In the genomic region with DNA sequence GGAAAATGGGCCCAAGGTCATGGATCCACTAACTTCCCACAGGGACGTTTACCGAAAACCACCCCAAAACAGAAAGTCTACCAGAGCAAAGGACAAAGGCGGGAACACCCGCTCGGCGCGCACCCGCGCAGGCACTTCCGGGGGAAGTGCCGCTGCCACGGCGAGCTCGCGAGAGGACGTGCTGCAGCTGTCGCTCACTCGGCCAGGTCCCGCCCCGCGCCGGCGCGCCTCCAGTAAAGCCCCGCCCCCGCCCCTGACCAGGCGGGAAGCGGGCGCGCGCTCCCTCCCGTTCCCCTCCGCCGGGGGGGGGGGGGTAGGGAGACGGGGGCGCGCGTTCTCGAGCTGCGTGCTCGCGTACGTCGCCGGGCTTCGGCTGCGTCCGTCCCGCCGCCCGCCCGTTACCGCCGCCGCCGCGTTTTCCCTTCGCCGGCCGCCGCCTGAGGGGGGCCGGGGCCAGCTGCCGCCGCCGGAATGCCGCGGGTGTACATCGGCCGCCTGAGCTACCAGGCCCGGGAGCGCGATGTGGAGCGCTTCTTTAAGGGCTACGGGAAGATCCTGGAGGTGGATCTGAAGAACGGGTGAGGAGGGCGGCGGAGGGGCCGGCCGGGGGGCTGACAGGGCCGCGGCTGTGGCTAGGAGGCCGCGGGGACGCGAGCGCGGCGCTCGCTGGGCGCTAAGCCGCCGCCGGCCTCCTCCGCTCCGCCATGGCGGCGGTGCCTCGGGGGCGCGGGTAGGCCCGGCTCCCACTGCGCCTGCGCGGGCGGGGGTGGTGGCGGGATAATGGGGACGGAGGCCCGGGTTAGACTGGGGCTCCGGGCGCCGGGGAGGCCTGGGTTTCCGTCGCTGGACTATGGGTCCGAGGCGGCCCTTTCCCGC, we compare ENCODE assay signal across 7 mouse cellular contexts. TPM values are rescaled to one million over a fixed set of nuclear protein-coding genes. Genes with fewer than 3 reads are reported as not detected.
A peak's percentile ranks its signal among the peaks of the same experiment; 100 is the strongest.
DNase-seq lines count a peak whose midpoint lies in the region; ATAC-seq lines count a peak whose summit lies in the region.

Gene Srsf4, plus strand, starts transcription at position 325 of the 876 bp plus-strand sequence.

- peak within 1 kb of the TSS; percentile 88 for H3K4me2 ChIP-seq in intestine, embryonic 16.5 days (ENCODE audit: low read depth, low read length)
- peak within 1 kb of the TSS; percentile 76 for H3K4me2 ChIP-seq in midbrain, embryonic 11.5 days

- 1% methylated on average over 92 of the region's 116 CpGs for WGBS in intestine, embryonic 16.5 days
- under 1% methylated on average over 95 of the region's 116 CpGs for WGBS in midbrain, embryonic 11.5 days

- ATAC-seq in intestine, embryonic 16.5 days, result peak; percentile 95
- peak; percentile 96 for ATAC-seq in midbrain, embryonic 11.5 days (ENCODE audit: low FRiP score)

- peak within 1 kb of the TSS; percentile 100 for H3K27ac ChIP-seq in intestine, embryonic 16.5 days (ENCODE audit: low read length)
- H3K27ac ChIP-seq in midbrain, embryonic 11.5 days (ENCODE audit: low read depth, low read length), result peak within 1 kb of the TSS; percentile 100

- no peaks in the 10 kb centered on the region for H3K36me3 ChIP-seq in intestine, embryonic 16.5 days (ENCODE audit: control insufficient read depth, insufficient read depth, low read length)
- no peaks in the 10 kb centered on the region for H3K36me3 ChIP-seq in midbrain, embryonic 11.5 days (ENCODE audit: control insufficient read depth, insufficient read depth, low read length)

- no peaks in the 10 kb centered on the region for H3K27me3 ChIP-seq in intestine, embryonic 16.5 days (replicated peaks; ENCODE audit: control insufficient read depth, insufficient read depth, low read length)
- H3K27me3 ChIP-seq in midbrain, embryonic 11.5 days (ENCODE audit: control insufficient read depth, insufficient read depth, low read length), result no peaks in the 10 kb centered on the region

- H3K9me3 ChIP-seq in intestine, embryonic 16.5 days (ENCODE audit: control insufficient read depth, low read length), result no peaks in the 10 kb centered on the region
- no peaks in the 10 kb centered on the region for H3K9me3 ChIP-seq in midbrain, embryonic 11.5 days (ENCODE audit: control insufficient read depth, low read length)

- H3K4me3 ChIP-seq in intestine, embryonic 16.5 days (ENCODE audit: low read length), result peak within 1 kb of the TSS; percentile 99
- peak within 1 kb of the TSS; percentile 99 for H3K4me3 ChIP-seq in midbrain, embryonic 11.5 days (ENCODE audit: low read depth, low read length)

- intact Hi-C loops in left cerebral cortex, postnatal 36 days (cut with DNase I), result no loop called here

- peak within 1 kb of the TSS; percentile 100 for H3K9ac ChIP-seq in intestine, embryonic 16.5 days (ENCODE audit: low read depth, low read length)
- H3K9ac ChIP-seq in midbrain, embryonic 11.5 days (ENCODE audit: low read length), result peak within 1 kb of the TSS; percentile 100

- H3K4me1 ChIP-seq in intestine, embryonic 16.5 days (ENCODE audit: control insufficient read depth, insufficient read depth, low read length), result peaks cover 27% of the 10 kb centered on the region
- H3K4me1 ChIP-seq in midbrain, embryonic 11.5 days (ENCODE audit: control insufficient read depth, insufficient read depth, low read length), result peaks cover 23% of the 10 kb centered on the region

- DNase-seq in adrenal gland, adult 2 months, result peak; percentile 97
- DNase-seq in embryo, embryonic 11.5 days (ENCODE audit: low read depth, low spot score), result peak; percentile 92
- DNase-seq in gastrocnemius, postnatal 4 days (ENCODE audit: low spot score in 2 of 2), result peak; percentile 93 to 95
- DNase-seq in left cerebral cortex, postnatal 36 days (ENCODE audit: low spot score in 2 of 2), result peak; percentile 89 to 95
- peak; percentile 99 for DNase-seq in midbrain, embryonic 11.5 days (ENCODE audit: low spot score, missing footprints)
- peak; percentile 97 for DNase-seq in skeletal muscle tissue, adult 2 months (ENCODE audit: low read depth, low spot score)

RNA-seq across cellular contexts. Expression of gene Srsf4, which starts in this region (rescaled TPM):
- 10 to 100 TPM; 55.9 to 70.2 TPM for total RNA-seq in adrenal gland, adult 2 months (2021)
- 21.6 and 23.9 TPM in 2 replicates for polyA plus RNA-seq in adrenal gland, adult 2 months (2012; rRNA removed)
- 10 to 100 TPM; 64.3 to 69.4 TPM for total RNA-seq in gastrocnemius, postnatal 4 days (2021)
- polyA plus RNA-seq in intestine, embryonic 16.5 days (2015; fragmentation: Nextera tagmentation; extraction: Ambion mirVana), result 68.6 and 75.2 TPM in 2 replicates
- total RNA-seq in left cerebral cortex, postnatal 36 days (2021), result 10 to 100 TPM; 70.3 to 76.8 TPM
- 144 and 157 TPM in 2 replicates for polyA plus RNA-seq in midbrain, embryonic 11.5 days (2014; fragmentation: Nextera tagmentation; extraction: Ambion mirVana)

Comparison
In these comparisons a context has a peak if more than half of its experiments do, and no peak if none do; other contexts are left out.
1. Peak in every context shown above with its lines: DNase-seq, ATAC-seq, H3K4me3 ChIP-seq and H3K27ac ChIP-seq.